Mouse (Mus musculus) forebrain, embryonic 11.5 days (tissue): ENCODE measurements around the gene Tk1. TPM values are rescaled to one million over a fixed set of nuclear protein-coding genes. Genes with fewer than 3 reads are reported as not detected.
A peak's percentile ranks its signal among the peaks of the same experiment; 100 is the strongest.

Source experiments
- ATAC-seq: fragments of 200-750 bp; cut with Nextera tagmentation; replicated peaks from 2 replicates; pipeline ENCODE4 v1.8.0; 2017; ENCODE audit warnings: moderate TSS enrichment; ENCODE audit not compliant: low FRiP score
- DNase-seq: peaks from one replicate; pipeline ENCODE4 v3.0.0-alpha.2; 2017; ENCODE audit warnings: low spot score
- H3K27ac ChIP-seq: fragments of 300-500 bp; sonication (generic); 2 replicates; pipeline ENCODE4 v1.5.1; 2014; ENCODE audit warnings: low read depth, low read length
- H3K27me3 ChIP-seq: fragments of 300-500 bp; sonication (generic); 2 replicates; pipeline ENCODE4 v1.6.1; 2014; ENCODE audit warnings: mild to moderate bottlenecking, low read length, mixed read lengths; ENCODE audit not compliant: control insufficient read depth, insufficient read depth
- H3K36me3 ChIP-seq: fragments of 300-500 bp; sonication (generic); 2 replicates; pipeline ENCODE4 v1.6.1; 2014; ENCODE audit warnings: mild to moderate bottlenecking, low read length, moderate library complexity, mixed read lengths; ENCODE audit not compliant: control insufficient read depth, insufficient read depth
- H3K4me1 ChIP-seq: fragments of 300-500 bp; sonication (generic); replicated peaks from 2 replicates; pipeline ENCODE4 v1.6.1; 2014; ENCODE audit warnings: low read length, mixed read lengths; ENCODE audit not compliant: control insufficient read depth, insufficient read depth
- H3K4me2 ChIP-seq: fragments of 300-500 bp; sonication (generic); 2 replicates; pipeline ENCODE4 v1.6.1; 2014; ENCODE audit warnings: low read depth, mild to moderate bottlenecking, low read length, moderate library complexity, mixed read lengths; ENCODE audit not compliant: severe bottlenecking
- H3K4me3 ChIP-seq: fragments of 300-500 bp; sonication (generic); 2 replicates; pipeline ENCODE4 v1.5.1; 2014; ENCODE audit warnings: low read depth, low read length
- H3K9ac ChIP-seq: fragments of 300-500 bp; sonication (generic); 2 replicates; pipeline ENCODE4 v1.6.1; 2014; ENCODE audit warnings: low read length
- H3K9me3 ChIP-seq: fragments of 300-500 bp; sonication (generic); 2 replicates; pipeline ENCODE4 v1.6.1; 2016; ENCODE audit warnings: low read length, mixed read lengths; ENCODE audit not compliant: control insufficient read depth
- WGBS: fragments of 180-500 bp; shearing (Covaris S2); extraction: QIAGEN DNeasy Blood & Tissue Kit; methylation state at CpG from one replicate; pipeline ENCODE4 v1.1.7; 2014; 5-methylcytosine and 5-hydroxymethylcytosine counted together
- polyA plus RNA-seq: library from polyadenylated mRNA; unstranded; fragments of >200 nt; fragmentation: Nextera tagmentation; extraction: Ambion mirVana; gene quantifications from 2 replicates; pipeline ENCODE4 v1.2.1, GENCODE M21; 2014

The Tk1 gene
- polyA plus RNA-seq, 1 experiment from 2014 or later: 118 TPM

DNA sequence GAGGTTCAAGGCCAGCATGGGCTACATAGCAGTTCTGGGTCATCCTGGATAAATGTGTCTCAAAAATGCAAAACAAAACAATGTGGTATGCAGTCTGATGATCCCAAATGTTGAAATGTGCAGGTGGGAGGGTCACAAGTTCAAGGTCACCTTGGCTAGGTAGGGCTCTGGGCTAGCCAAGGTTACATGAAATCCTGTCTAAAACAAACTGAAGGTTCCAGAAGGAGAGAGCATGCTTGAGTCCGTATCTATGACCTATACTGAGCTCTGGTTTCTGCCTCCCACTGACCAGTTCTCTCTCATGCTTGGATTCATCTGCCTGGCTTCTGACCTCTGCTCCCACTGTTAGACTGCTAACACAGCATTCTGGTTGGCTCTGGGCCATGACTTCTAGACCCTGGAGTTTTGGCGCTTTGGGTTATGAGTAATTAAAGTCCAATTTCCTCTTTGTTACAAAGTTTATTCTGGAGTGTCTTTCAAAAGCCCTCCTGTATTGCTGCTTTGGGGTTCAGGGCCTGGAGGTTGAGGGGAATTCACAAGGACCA is 3.9 kb upstream of the Tk1 start:
- Histone ChIP-seq H3K27me3 (no peaks in the 10 kb centered on the region), H3K27ac (no peak overlapping the region), H3K4me1 (peaks cover 8% of the 10 kb centered on the region), H3K36me3 (no peaks in the 10 kb centered on the region), H3K9me3 (no peaks in the 10 kb centered on the region), H3K4me2 (no peak overlapping the region), H3K9ac (no peak overlapping the region), H3K4me3 (no peak overlapping the region)
- no peak for DNase-seq
- ATAC-seq: no peak
- 87% methylated on average over 2 of the region's 2 CpGs for WGBS

DNA sequence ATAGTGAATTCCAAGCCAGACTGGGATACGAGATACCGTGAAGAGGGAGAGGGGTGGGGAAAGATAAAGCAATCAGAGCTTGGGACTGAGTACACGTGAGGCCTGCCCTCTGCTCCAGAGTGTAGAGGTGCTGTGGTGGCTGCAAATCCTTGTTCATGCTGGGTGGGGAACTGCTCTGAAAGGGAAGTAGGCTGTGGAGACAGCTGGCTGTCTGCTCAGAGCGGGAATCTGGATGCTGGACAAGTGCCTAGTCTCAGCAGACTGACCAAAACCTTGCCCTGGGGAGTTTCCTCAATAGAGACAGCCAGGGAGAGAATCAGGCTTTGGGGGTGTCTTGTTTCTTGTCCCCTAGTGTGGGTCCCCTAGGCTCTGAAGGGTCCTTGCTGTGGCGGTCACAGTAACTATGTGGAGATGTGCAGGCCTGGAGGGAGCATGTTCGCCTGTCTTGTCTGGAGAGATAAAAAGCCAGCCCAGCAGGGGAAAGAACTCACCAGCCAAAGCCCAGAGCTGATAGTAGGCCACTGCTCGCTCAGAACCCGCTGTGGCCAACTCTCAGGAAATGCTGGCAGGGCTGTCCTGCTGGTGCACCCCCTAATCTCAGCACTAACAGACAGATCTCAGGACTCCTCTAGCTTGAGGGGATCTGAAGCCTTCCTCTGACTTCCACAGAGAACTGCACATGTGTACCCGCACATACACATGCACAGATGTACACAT is 3.2 kb upstream of the Tk1 start:
- Histone ChIP-seq H3K4me3 (no peak overlapping the region), H3K36me3 (no peaks in the 10 kb centered on the region), H3K4me1 (peaks cover 12% of the 10 kb centered on the region), H3K27ac (no peak overlapping the region), H3K27me3 (no peaks in the 10 kb centered on the region), H3K4me2 (no peak overlapping the region), H3K9me3 (no peaks in the 10 kb centered on the region), H3K9ac (no peak overlapping the region)
- DNase-seq (no peak), ATAC-seq (no peak)
- WGBS: 63% methylated on average over 9 of the region's 9 CpGs

DNA sequence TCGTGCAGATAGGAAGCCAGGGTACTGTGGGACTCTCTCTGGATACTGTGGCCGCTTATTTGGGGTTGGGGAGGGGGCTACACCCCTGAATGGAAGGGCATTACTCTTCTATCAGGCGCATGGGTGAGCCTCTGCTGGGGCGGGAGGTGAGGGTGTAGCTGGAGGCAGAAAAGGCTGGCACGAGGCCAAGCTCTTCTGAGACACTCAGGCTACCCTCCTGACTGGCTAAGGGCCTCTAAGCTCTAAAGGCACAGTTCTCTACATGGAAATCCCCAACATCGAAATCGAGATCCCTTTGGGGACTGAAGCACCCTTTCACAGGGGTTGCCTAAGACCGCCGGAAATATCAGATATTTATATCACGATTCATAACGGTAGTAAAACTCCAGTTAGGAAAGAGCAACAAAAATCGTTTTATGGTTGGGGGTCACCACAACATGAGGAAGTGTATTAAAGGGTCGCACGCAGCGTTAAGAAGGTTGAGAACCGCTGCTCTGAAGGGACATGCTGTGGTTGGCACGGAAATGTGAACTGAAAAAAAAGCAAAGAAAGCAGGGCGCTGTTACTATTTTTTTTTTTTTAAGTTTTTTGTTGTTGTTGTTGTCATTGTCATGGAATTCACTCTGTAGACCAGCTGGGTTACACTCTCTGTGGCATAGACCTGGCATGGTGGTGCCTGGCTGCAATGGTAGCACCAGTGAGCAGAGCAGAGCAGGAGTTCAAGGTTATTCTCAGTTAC is 2.4 kb upstream of the Tk1 start:
- Histone ChIP-seq H3K36me3 (no peaks in the 10 kb centered on the region), H3K9me3 (no peaks in the 10 kb centered on the region), H3K27me3 (no peaks in the 10 kb centered on the region), H3K4me1 (peaks cover 14% of the 10 kb centered on the region), H3K27ac (no peak overlapping the region), H3K4me3 (no peak overlapping the region), H3K9ac (peak overlapping the region; percentile 6; the same call in 1 of the 2 replicates), H3K4me2 (no peak overlapping the region)
- DNase-seq: no peak
- WGBS: 84% methylated on average over 18 of the region's 18 CpGs
- no peak for ATAC-seq

DNA sequence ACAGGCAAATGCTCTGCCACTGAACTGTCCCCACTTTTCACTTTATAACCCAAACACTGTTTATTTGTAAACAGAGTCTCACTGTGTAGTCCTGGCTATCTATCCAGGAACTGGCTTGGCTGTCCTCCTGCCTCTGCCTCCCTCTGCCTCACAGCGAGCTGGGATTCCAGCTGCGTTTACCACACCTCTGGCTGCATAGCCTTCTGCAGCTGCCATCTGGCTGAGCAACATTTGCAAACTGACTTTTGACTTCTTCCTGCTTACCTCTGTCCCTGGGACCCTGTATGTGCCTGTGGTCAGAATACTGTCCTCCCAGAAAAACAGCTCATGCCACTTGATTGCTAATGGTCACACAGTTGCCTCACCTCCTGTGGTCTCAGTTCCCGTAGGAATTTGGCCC is 1.5 kb upstream of the Tk1 start:
- Histone ChIP-seq H3K4me3 (no peak overlapping the region), H3K4me1 (peaks cover 14% of the 10 kb centered on the region), H3K4me2 (no peak overlapping the region), H3K9ac (no peak overlapping the region), H3K9me3 (no peaks in the 10 kb centered on the region), H3K27ac (no peak overlapping the region), H3K27me3 (no peaks in the 10 kb centered on the region), H3K36me3 (peaks cover 2% of the 10 kb centered on the region; the same call in 1 of the 2 replicates)
- WGBS: 72% methylated on average over 3 of the region's 3 CpGs
- no peak for ATAC-seq
- DNase-seq: no peak

DNA sequence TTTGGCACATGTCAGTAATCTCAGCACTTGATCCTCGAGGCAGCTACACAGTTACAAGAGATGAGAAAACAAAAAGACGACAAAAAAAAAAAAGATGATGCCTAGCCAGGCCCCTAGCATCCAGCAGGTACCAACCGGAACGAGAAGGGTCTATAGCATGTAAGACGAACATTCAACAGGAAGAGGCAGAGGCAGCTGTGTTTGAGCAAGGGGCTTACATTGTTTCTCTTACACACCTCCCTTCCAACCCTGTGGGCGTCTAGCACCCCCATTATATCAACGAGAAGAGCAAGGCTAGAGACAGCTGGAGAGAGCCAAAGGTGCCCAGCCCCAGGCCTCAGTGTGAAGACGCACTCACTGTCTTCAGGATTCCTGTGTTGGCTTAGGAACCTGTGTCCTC is 1.0 kb upstream of the Tk1 start:
- Histone ChIP-seq H3K27ac (no peak overlapping the region), H3K4me2 (0 out of 2 replicates have a peak overlapping the region, but pooled peaks have one; percentile 64), H3K4me3 (no peak overlapping the region), H3K27me3 (no peaks in the 10 kb centered on the region), H3K36me3 (peaks cover 2% of the 10 kb centered on the region; the same call in 1 of the 2 replicates), H3K4me1 (peaks cover 14% of the 10 kb centered on the region), H3K9me3 (no peaks in the 10 kb centered on the region), H3K9ac (0 out of 2 replicates have a peak overlapping the region, but pooled peaks have one; percentile 18)
- ATAC-seq (no peak), DNase-seq (no peak)
- 77% methylated on average over 8 of the region's 8 CpGs for WGBS

DNA sequence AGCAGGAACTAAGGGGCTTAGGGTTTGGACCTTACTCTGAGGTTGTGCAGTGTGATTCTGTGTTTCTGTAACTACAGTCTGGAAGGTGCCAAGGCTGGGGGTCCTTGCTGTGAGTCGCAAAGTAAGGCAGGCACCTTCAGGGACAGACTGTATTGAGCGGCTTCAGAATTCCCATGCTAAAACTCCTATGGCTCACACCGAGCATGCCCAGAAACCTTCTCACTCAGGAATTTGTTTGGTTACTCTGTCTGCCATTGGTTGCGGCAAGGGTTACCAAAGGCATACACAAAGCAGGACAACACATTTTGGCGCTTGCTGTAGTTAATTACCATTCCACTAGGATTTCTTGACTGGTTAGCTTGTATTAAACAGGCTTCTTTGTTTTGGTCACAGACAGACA is 272 bp upstream of the Tk1 start:
- ATAC-seq (peak; percentile 54), DNase-seq (peak; percentile 66)
- no peaks in the 10 kb centered on the region for H3K27me3 ChIP-seq
- 4% methylated on average over 5 of the region's 5 CpGs for WGBS
- H3K9me3 ChIP-seq: no peaks in the 10 kb centered on the region
- peaks cover 2% of the 10 kb centered on the region; the same call in 1 of the 2 replicates for H3K36me3 ChIP-seq
- peak overlapping the region; percentile 79 for H3K9ac ChIP-seq
- peaks cover 14% of the 10 kb centered on the region for H3K4me1 ChIP-seq
- H3K4me2 ChIP-seq: peak overlapping the region; percentile 64
- H3K27ac ChIP-seq: peak overlapping the region; percentile 82
- H3K4me3 ChIP-seq: peak overlapping the region; percentile 45

DNA sequence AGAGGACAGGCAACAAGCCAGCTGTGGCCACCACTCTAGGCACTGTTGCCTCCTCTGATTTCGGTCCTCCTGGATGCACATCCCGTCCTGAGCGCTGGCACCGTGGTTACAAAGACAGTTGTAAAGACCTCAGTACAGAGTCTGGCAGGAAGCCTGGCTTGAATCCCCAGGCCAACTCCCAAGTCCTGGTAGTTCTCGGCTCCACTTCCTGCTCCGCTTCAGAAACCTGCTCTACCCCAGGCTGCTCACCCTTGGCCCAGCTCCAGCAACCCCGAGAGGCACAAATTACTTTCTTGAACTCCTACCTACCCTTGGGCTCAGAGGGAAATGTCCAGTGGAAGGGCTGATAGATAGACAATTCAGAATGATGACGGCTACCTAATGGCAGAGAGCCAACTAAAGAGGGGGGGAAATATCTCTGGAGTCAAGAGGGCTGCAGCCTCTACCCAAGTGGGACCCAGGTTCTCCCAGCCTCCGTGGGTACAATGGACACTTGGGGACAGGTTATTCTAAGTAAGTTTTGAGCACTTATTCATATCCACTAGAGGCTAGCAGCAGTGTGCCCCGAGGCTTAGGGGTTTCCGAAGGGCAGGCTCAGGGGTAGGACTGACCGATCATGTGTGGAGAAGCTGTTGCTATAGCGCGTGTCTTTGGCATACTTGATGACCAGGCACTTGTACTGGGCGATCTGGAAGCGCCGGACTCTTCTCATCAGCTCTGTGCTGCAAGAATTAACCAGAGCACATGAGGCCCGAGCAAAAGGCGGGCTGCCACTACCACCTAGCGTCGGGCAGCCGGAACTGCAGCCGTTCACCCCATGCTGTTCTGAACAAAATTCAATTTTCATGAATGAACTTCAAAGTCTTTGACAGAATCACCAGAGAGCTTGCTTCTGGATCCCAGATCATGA is 1.6 kb downstream of the Tk1 start:
- Histone ChIP-seq H3K4me1 (peaks cover 14% of the 10 kb centered on the region), H3K36me3 (peaks cover 7% of the 10 kb centered on the region; the same call in 1 of the 2 replicates), H3K4me3 (peak overlapping the region; percentile 45), H3K4me2 (peak overlapping the region; percentile 64), H3K9ac (peak overlapping the region; percentile 79), H3K27ac (peak overlapping the region; percentile 82; the same call in 1 of the 2 replicates), H3K27me3 (no peaks in the 10 kb centered on the region), H3K9me3 (no peaks in the 10 kb centered on the region)
- peak; percentile 64; the same call in 1 of the 2 replicates for ATAC-seq
- peak; percentile 92 for DNase-seq
- WGBS: 28% methylated on average over 23 of the region's 23 CpGs

DNA sequence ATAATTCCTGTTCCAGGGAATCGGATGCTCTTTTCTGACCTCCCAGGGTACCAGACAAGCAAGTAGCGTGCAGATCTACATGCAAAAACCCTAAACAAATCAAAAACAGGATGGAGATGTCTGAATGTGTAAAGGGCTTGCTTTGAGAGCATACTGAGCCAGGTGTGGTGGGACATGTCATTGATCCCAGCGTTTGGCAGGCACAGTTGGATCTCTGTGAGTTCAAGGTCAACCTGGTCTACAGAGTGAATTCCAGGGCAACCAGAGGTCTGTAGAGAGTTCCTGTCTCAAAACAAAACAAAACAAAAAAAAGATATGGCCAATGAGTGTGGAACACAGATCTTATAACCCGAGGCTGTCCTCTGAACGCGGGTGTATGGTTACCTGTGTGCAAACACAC is 2.5 kb downstream of the Tk1 start:
- ATAC-seq (no peak), DNase-seq (no peak)
- no peak overlapping the region for H3K4me3 ChIP-seq
- H3K9me3 ChIP-seq: no peaks in the 10 kb centered on the region
- H3K27me3 ChIP-seq: no peaks in the 10 kb centered on the region
- H3K36me3 ChIP-seq: peaks cover 7% of the 10 kb centered on the region; the same call in 1 of the 2 replicates
- no peak overlapping the region for H3K4me2 ChIP-seq
- peaks cover 14% of the 10 kb centered on the region for H3K4me1 ChIP-seq
- H3K9ac ChIP-seq: no peak overlapping the region; the same call in 1 of the 2 replicates
- 91% methylated on average over 6 of the region's 6 CpGs for whole genome bisulfite sequencing
- H3K27ac ChIP-seq: no peak overlapping the region
